Mouse (Mus musculus): Measurements from ENCODE around the gene Bahcc1.

DNA sequence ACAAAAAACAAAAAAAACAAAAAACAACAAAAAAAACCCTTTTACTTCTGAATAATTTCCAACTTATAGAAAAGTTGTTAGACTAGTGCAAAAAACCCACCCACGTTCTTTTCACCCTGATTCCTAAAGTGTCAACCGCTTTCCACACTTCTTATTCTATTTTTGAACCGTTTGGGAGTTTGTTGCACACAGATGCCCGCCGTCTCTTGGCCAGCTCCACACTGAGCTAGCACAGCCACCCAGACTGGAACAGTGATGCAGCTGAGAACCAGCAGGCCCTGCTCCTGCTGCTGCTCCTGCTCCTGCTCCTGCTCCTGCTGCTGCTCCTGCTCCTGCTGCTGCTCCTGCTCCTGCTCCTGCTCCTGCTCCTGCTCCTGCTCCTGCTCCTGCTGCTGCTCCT is 28.5 kb upstream of the Bahcc1 start:
- no peak for TF ChIP-seq CTCF (IDR thresholded peaks at IDR 0.05; ENCODE audit: low read depth, low read length)
- TF ChIP-seq POLR2A (IDR thresholded peaks at IDR 0.05; ENCODE audit: extremely low read depth, insufficient read depth, low read length) = no peak

Measured in liver, adult 2 months (tissue).